Mouse (Mus musculus) lung, postnatal 36 days (tissue): ENCODE data around the gene Clip2.
A peak's percentile ranks its signal among the peaks of the same experiment; 100 is the strongest.

Experiments used
- DNase-seq: peaks from one replicate; pipeline ENCODE4 v3.0.0; 2022; ENCODE audit warnings: mixed read lengths

Gene Clip2

DNA sequence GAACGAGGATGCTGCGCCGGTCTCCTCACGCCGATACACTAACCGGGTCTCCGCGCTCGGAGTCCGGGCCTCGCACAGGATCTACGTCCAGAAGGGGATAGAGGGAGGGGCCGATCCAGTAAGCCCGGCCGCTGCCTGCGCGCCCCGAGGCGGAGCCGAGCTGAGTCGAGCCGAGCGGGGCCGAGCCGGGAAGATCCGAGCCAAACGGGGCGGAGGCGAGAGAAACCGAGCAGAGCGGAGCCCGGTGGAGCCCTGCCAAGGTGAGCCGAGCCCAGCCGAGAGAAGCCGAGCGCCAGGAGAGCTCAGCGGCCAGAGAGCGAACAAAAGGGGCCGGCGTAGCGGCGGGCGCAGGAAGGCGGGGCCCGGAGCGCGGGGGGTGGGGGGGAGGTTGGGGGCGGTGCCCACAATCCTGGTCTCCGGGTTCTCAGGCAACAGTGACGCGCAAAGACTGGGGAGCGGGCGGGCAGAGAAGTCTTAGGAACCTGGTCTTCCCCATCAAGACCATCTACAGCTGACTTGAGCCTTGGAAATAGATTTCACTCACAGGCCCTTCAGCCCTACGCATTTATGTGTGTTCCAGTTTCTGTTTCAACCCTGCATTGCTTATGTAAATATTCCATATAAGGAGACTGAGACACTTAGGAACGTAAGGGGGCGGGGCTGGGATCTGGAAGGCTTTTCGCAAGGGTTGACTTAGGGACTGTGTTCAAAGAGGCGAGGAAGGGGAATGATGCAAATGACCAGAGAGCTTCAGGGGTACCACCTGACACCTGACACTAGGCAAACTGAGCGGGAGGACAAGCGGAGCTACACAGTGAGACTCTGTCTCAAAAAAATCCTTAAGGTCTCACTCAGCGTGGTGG lies at the start of gene Clip2:
Gene Clip2 (minus strand): TSS at position 325 of the 863 bp plus-strand sequence.
- DNase-seq = peak; percentile 97

- DNase-seq = no peak
These were observed 45.5 kb upstream of the Clip2 start for GRCm38 (mm10) chr5:134597711-134598110.

- no peak for DNase-seq
These were observed 40.9 kb upstream of the Clip2 start for GRCm38 (mm10) chr5:134593093-134593492.

- no peak for DNase-seq
These were observed 39.9 kb upstream of the Clip2 start for GRCm38 (mm10) chr5:134592026-134592581.

- DNase-seq = no peak
These were observed 37.7 kb upstream of the Clip2 start for GRCm38 (mm10) chr5:134589900-134590299.

DNA sequence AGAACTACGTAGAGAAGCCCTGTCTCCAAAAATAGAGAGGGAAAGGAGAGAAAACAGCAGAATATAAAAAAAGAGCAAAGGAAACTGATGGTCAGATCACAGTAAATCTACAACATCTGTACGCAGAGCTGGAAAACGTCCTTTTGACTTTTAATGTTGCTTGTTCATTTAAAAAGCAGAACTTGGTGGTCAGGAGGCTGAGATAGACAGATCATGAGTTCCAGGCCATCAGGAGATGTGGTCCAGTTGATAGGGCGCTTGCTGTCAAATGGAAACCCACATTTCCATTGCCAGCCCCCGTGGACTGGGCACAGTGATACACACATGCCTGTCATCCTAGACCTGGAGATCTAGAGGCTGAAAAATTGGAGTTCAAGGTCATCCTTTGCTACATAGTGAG lies 32.6 kb upstream of the Clip2 start:
- no peak for DNase-seq

DNA sequence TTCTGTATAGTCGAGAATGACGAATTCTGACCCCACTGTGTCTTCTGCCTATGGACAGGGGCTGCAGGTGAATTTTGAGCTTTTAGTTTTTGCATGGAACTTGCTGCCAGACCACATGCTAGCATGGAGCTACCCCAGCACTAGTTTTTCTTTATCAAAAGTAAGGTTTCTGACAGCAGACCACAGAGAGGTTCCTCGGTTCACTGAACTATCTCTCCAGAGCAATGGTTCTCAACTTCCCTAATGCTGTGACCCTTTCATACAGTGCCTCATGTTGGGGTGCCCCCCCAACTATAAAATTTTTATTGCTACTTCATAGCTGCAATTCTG lies 31.6 kb upstream of the Clip2 start:
- no peak for DNase-seq

DNA sequence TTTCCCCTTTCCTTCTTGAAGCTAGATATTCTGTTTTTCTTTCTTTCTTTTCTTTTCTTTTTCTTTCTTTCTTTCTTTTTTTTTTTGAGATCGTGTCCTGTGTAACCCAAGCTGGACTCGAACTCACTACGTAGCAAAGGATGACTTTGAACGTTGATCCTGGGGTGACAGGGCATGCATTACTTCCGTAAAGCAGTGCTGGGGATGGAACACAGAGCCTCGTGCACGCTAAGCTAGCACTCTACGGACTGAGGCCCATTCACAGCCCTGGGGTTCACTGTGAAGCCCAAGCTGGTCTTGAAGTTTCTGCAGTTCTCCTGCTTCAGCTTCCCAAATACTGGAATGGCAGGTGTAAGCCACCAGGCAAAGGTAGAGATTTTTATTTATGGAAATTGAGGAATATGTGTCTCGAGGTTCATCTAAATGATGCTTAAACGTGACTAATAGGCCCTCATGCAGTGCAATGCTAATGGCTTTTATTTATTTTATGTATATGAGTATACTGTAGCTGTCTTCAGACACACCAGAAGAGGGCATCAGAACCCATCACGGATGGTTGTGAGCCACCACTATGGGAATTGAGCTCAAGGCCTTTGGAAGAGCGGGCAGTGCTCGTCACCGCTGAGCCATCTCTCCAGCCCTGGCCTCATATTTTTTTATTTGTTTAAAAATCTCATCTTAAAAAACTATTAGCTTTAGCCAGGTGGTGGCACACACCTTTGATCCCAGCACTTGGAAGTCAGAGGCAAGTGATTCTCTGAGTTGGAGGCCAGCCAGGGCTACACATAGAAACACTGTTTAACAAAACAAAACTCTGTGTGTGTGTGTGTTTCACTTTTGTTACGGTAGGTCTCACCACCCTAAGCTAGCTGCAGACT lies 31.0 kb upstream of the Clip2 start:
- no peak for DNase-seq

DNA sequence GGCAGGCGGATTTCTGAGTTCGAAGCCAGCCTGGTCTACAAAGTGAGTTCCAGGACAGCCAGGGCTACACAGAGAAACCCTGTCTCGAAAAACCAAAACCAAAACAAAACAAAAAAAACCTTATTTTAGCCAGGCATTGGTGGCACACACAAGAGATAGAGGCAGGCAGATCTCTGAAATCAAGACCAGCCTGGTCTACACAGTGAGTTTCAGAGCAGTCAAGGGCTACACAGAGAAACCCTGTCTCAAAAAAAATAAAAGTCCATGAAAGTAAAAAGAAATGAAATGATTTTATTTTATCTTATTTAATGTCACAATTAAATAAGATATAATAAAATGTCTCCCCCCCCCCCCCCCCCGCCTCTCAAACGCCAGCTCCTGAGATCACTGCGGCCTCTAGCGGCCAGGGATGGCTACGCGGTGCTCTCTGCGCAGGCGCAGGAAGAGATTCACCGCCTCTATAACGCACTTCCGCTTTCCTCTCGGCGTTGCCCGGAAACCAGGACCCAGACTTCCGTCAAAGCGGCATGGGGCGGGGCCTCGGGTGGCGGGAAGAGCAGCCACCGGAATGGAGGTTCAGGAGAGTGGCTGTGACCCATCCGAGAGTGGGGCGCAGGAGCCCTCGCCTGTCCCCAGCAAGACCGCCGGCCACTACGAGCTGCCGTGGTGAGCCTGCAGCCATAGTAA lies 30.1 kb upstream of the Clip2 start:
- peak; percentile 99 for DNase-seq

DNA sequence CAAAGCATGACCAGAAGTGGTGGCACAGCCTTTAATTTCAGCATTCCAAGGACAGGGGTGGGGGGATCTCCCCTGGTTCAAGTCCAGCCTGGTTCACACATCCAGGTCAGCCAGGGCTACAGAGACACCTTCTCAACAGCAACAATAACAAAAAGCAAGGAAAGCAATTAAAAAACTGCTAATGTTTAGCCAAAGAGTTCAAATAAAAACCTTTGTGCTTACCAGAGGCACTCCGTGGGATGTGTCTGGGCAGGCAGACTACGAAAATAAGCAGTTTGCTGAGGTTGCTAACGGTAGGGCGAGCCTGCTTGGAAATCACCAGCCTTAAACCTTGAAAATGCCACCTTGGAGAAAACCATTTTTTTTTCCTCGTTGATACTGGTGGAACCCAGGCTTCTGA lies 28.9 kb upstream of the Clip2 start, which contains the start of gene Rfc2:
Gene Rfc2 (plus strand): TSS at position 221 of the 400 bp plus-strand sequence.
- no peak for DNase-seq

DNA sequence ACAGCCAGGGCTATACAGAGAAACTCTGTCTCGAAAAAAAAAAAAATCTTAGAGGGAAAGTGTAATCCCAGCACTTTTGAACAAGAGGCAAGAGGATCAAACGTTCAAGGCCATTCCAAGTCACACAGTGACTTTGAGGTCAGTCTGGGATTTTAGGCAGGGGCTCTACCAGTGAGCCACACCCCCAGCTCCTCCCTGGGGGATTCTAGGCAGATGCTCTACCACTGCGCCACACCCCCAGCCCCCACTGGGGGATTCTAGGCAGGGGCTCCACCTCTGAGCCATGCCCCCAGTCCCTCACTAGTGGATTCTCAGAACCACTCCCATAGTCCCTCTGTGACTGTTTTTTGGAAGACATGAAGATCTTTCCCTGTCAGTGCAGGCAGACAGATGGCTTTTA lies 26.9 kb upstream of the Clip2 start:
- DNase-seq = no peak

GRCm38 (mm10) chr5:134577534-134577933 lies 25.3 kb upstream of the Clip2 start:
- no peak for DNase-seq

- no peak for DNase-seq
These were observed 24.4 kb upstream of the Clip2 start for GRCm38 (mm10) chr5:134576517-134577220.

GRCm38 (mm10) chr5:134575833-134576232 lies 23.6 kb upstream of the Clip2 start:
- DNase-seq = no peak

DNA sequence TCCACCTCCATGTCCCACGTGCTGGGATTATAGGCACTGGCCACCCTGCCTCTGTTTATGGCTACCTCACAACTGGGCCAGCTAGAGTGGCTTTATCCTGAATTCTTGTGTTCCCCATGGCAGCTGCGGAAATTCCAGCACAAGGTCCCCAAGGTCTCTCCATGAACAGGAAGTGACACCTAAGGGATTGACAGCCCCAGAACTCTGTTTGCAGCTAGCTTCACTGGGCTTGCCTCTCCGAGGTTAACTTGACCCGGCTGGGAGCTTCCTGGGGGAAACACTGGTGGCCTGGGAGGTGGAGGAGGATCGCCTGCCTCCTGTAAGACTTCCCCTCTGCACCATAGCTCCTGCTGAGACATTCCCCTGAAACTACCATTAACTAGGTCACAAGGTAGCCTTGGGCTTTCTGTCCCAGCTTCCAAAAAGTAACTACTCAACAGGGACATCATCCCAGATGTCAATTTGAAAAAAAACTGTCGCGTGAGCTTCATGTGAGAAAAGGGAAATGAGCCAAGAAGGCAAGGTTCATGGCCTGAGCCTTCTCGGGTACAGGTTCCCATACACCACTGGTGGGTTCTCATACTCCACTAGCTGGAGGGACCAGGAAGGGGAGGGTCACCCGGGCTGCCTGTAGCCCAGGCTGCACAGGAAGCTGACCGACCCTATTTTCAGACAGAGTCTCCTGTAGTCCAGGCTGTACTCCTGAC lies 20.4 kb upstream of the Clip2 start:
- DNase-seq = no peak

DNA sequence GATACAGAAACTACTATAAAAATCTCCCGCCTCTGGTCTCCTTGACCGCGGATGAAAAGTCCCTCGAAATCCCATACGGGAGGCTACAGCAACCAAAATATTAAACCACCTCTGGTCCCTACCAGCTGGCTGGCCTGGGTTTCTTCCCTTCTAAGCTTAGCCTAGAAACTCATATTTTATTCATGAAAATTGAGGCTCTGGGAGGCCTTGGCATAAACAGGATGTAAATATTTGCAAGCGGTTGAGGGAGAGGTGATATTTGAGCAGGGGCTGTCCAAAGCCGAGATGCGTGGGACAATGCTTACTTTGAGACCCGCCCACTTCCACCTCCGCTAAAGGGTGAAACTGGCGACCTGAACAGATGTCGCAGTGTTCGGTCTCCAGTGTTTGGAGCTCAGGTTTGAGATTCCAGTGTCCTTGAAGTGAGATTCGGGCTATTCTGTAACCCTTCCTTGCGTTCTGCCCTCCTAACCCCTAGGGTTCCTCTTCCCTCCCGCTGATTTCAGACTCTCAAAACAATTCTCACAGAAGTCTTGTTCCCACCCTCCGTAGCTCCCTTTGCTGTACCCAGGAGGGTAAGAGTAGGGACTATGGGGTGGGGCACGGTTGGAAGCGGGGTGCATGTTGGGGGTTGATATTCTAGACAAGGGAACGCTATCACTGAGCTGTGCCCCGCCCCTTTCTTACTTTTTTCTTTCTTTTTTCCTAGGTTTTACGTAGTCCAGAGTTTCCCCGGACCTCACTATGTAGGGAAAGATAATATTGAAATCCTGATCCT lies 19.7 kb upstream of the Clip2 start:
- DNase-seq = peak; percentile 80

DNA sequence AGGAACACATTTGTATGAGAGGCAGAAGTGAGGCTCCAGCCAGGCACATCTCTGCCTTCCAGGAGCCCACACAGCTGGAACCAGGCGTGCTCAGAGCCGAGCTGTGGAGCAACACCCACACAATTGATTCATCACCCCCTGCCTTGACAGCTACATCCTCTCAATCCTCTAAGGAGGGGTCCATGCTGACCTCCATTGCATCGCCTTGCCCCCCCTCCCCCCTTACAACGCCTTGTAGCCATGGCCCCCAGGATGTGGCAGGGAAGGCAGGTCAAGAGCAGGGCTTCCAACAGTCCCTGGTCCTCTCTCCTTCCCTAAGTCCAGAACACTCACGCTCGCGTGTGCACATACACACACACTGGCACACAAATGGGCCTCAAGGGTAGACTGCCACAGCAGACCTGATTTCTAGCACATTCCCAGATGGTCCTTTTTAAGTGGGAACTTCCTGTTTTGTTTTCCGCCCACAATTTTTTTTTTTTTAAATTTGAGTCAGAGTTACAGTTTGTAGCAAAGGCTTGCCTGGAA lies 16.8 kb upstream of the Clip2 start:
- DNase-seq = no peak

- DNase-seq = no peak
These were observed 15.8 kb upstream of the Clip2 start for GRCm38 (mm10) chr5:134568030-134568429.

DNA sequence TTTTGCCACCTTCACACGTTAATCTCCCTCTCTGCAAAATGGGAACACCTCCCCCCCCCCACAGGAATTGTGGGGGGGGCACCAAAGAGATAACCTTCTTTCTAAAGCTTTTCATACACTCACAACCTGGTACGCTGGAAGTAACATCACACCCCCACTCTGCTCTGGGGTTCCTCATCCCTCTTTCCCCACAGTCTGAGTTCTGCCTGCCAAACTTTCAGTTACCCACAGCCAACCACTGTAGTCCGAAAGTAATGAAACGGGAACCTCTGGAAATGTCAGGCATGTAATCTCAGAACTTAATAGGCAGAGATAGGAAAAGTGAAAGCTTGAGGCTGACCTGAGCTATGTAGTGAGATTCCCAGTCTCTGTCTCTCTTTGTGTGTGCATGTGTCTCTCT lies 15.2 kb upstream of the Clip2 start:
- DNase-seq = no peak

DNA sequence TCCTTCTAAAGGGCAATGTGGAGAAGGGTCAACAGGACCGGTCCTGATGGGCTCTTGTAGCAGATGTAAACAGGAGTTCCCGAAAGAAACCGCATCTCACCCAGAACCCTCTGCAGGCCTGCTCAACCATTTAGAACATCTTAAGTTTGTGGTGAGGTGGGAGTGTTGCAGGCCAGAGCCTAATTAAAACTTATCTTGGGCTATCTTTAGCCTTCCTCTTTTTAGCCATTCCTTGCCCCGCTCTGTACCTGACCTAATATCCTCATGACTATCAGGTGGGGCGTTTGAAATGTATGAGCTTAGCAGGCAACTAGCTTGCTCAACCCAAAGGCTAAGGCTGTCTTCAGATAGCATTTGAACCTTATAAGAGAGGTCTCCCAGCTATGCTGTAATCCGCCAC lies 13.5 kb upstream of the Clip2 start:
- DNase-seq = no peak

GRCm38 (mm10) chr5:134564272-134564671 lies 12.0 kb upstream of the Clip2 start:
- no peak for DNase-seq
